Mouse (Mus musculus) lung, postnatal 0 days (tissue): ENCODE measurements around the gene Rph3a.

Experiments
- CTCF ChIP-seq: IDR thresholded peaks from 2 replicates; pipeline ENCODE4 v1.5.1; 2016; ENCODE audit warnings: antibody characterized with exemption, mild to moderate bottlenecking
- EP300 ChIP-seq: IDR thresholded peaks from 2 replicates; pipeline ENCODE4 v1.6.1; 2016; ENCODE audit warnings: antibody characterized with exemption, mild to moderate bottlenecking, control low read depth

DNA sequence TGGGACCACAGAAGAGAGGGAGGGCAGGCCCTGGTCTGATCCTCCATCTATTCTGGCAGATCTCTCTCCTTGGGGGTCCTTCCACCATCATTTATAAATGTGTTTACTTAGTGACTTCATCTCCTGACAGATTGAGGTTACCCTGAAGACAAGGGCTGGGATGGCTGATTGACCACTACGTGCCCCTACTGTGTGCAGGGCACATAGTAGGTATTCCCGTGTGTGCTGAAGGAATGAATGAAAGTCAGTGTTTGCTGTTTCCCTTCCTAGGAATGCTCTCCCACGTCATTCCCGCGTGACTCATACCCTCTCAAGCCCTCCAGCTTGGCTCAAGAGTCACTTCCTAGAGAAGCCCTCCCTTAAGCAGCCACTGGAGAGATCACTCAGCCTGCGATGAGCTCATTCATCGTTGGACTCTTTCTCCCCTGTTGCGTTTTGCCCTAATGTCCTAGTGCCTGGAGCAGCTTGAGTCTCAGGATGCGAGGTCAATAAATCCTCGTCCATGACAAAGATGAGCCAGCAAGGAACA, 57.6 kb downstream of the Rph3a start:
- TF ChIP-seq CTCF = no peak
- no peak for TF ChIP-seq EP300
